Mouse (Mus musculus): Measurements from ENCODE around the gene S100a7a. TPM values are rescaled to one million over a fixed set of nuclear protein-coding genes. Genes with fewer than 3 reads are reported as not detected.

The S100a7a gene
- total and polyA plus RNA-seq, 2 experiments: not detected

DNA sequence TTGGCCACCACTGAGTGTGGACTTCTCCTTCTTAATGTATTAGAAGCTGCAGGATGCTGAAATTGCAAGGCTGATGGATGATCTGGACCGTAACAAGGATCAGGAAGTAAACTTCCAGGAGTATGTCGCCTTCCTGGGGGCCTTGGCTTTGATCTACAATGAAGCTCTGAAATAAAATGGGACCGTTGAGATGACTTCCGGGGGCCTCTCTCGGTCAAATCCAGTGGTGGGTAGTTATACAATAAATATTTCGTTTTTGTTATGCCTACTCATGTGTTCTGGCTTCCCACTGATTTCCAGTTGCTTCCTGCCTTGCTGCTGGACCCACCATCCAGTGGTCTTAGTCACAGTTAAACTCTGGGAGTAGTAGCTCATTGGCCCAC, 39.7 kb upstream of the S100a7a start:
- no peak for DNase-seq (ENCODE audit: extremely low read depth, low read depth, low spot score)
- H3K27me3 ChIP-seq (ENCODE audit: control insufficient read depth, insufficient read depth, low read length): no peaks in the 10 kb centered on the region

DNA sequence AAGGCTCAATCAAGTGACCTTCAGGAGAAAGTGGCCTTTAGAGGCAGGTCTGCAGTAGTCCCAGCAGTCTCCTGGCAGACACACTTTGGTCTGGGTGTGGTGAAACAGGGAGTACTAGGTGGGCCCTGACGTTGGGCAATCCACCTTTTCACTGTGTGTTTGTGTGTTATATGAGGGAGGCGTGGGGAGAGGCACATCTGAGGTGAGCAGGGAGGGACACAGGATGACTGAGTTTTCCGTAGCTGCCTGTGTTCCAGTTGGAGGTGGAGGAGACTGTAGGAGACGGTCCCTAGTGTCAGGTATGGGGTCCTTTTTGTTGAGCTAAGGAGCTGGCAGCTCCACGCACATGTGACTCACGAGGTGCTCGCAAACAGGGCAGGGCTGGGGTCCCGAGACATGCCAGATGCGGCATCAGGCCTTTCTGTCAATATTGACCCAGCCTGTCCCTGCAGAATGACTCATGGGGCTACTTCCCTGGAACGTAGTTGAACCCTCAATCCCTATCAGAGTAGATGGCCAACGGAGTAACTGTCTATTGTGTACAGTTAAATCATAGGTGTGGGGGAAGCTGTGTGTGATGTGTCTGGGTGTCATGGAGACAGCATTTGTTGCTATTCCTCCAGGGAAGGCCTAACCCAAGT, 39.1 kb upstream of the S100a7a start:
- TF ChIP-seq CTCF (IDR thresholded peaks at IDR 0.05; ENCODE audit: low read depth, low read length): no peak
- no peak for TF ChIP-seq POLR2A (IDR thresholded peaks at IDR 0.05; ENCODE audit: extremely low read depth, insufficient read depth, low read length)
- Histone ChIP-seq H3K79me2 (ENCODE audit: control insufficient read depth, insufficient read depth, low read length) (no peaks in the 10 kb centered on the region), H3K36me3 (ENCODE audit: control insufficient read depth, insufficient read depth, low read length) (no peaks in the 10 kb centered on the region), H3K27ac (replicated peaks; ENCODE audit: insufficient read depth, low read depth, low read length) (no peak overlapping the region), H3K4me1 (ENCODE audit: control insufficient read depth, insufficient read depth, low read length) (no peaks in the 10 kb centered on the region), H3K27me3 (ENCODE audit: control insufficient read depth, insufficient read depth, low read length) (no peaks in the 10 kb centered on the region), H3K4me3 (ENCODE audit: insufficient read depth, low read depth, low read length) (no peak overlapping the region), H3K9ac (ENCODE audit: low read depth, low read length) (no peak overlapping the region)
- no peak for DNase-seq (ENCODE audit: extremely low read depth, low read depth, low spot score)
- 52% methylated on average over 11 of the region's 11 CpGs for WGBS

More for the DNA sequence above, 39.7 kb upstream of the S100a7a start:
- no peaks in the 10 kb centered on the region for H3K79me2 ChIP-seq (ENCODE audit: control insufficient read depth, insufficient read depth, low read length)
- H3K27ac ChIP-seq (replicated peaks; ENCODE audit: insufficient read depth, low read depth, low read length): no peak overlapping the region
- no peak overlapping the region; the same call in 1 of the 2 replicates for H3K4me3 ChIP-seq (ENCODE audit: insufficient read depth, low read depth, low read length)
- 76% methylated on average over 6 of the region's 6 CpGs for WGBS
- H3K36me3 ChIP-seq (ENCODE audit: control insufficient read depth, insufficient read depth, low read length): no peaks in the 10 kb centered on the region
- no peak for TF ChIP-seq CTCF (IDR thresholded peaks at IDR 0.05; ENCODE audit: low read depth, low read length)
- TF ChIP-seq POLR2A (IDR thresholded peaks at IDR 0.05; ENCODE audit: extremely low read depth, insufficient read depth, low read length): no peak
- H3K4me1 ChIP-seq (ENCODE audit: control insufficient read depth, insufficient read depth, low read length): no peaks in the 10 kb centered on the region
- H3K9ac ChIP-seq (ENCODE audit: low read depth, low read length): no peak overlapping the region

DNA sequence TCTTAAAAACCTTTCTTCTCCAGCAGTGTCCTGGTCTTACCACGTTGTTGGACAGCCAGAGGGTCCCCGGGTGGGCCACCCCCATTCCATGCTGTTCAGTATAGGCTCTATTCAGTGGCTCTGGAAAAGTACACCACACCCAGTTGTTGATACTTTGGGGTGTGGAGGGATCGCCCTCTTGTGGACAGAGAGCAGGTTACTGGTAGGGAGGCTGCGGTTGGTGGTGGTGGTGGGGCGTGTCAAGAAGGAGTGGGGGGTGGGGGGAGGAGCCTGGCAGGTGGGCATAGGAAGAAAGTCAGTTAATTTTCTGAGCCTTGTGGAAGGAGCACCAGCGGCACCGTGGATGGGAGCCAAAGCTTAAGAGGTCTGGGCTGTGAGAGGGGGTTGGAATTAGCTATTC, 38.4 kb upstream of the S100a7a start:
- no peaks in the 10 kb centered on the region for H3K36me3 ChIP-seq (ENCODE audit: control insufficient read depth, insufficient read depth, low read length)
- 9% methylated on average over 7 of the region's 7 CpGs for WGBS
- H3K4me1 ChIP-seq (ENCODE audit: control insufficient read depth, insufficient read depth, low read length): no peaks in the 10 kb centered on the region
- H3K4me3 ChIP-seq (ENCODE audit: insufficient read depth, low read depth, low read length): no peak overlapping the region
- H3K79me2 ChIP-seq (ENCODE audit: control insufficient read depth, insufficient read depth, low read length): no peaks in the 10 kb centered on the region
- no peaks in the 10 kb centered on the region for H3K27me3 ChIP-seq (ENCODE audit: control insufficient read depth, insufficient read depth, low read length)
- H3K27ac ChIP-seq (replicated peaks; ENCODE audit: insufficient read depth, low read depth, low read length): no peak overlapping the region
- peak; percentile 75 for TF ChIP-seq CTCF (IDR thresholded peaks at IDR 0.05; ENCODE audit: low read depth, low read length)
- TF ChIP-seq POLR2A (IDR thresholded peaks at IDR 0.05; ENCODE audit: extremely low read depth, insufficient read depth, low read length): no peak
- no peak for DNase-seq (ENCODE audit: extremely low read depth, low read depth, low spot score)
- no peak overlapping the region for H3K9ac ChIP-seq (ENCODE audit: low read depth, low read length)

DNA sequence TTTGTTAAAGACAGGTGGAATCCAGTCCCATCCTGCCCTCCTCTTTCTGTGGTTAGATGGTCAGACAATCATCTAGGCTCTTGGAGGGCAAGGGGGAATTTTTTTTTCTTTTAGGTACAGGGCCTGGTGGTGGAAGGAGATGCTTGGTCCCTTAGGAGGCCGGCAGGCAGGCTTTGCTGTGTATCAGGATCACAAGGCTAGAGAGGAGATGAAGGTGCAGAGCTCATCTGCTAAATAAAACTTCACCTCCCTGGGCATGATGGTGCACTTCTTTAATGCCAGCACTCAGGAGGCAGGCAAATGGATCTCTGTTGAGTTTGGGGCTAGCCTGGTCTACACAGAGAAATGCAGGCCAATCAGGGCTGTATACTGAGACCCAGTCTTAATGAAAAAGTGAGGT, 37.9 kb upstream of the S100a7a start:
- Histone ChIP-seq H3K27me3 (ENCODE audit: control insufficient read depth, insufficient read depth, low read length) (no peaks in the 10 kb centered on the region), H3K4me3 (ENCODE audit: insufficient read depth, low read depth, low read length) (no peak overlapping the region), H3K4me1 (ENCODE audit: control insufficient read depth, insufficient read depth, low read length) (no peaks in the 10 kb centered on the region), H3K79me2 (ENCODE audit: control insufficient read depth, insufficient read depth, low read length) (no peaks in the 10 kb centered on the region), H3K9ac (ENCODE audit: low read depth, low read length) (no peak overlapping the region), H3K36me3 (ENCODE audit: control insufficient read depth, insufficient read depth, low read length) (no peaks in the 10 kb centered on the region), H3K27ac (replicated peaks; ENCODE audit: insufficient read depth, low read depth, low read length) (no peak overlapping the region)
- no peak for DNase-seq (ENCODE audit: extremely low read depth, low read depth, low spot score)
- 71% methylated on average over 1 of the region's 1 CpGs for WGBS
- TF ChIP-seq POLR2A (IDR thresholded peaks at IDR 0.05; ENCODE audit: extremely low read depth, insufficient read depth, low read length) (no peak), CTCF (IDR thresholded peaks at IDR 0.05; ENCODE audit: low read depth, low read length) (no peak)

DNA sequence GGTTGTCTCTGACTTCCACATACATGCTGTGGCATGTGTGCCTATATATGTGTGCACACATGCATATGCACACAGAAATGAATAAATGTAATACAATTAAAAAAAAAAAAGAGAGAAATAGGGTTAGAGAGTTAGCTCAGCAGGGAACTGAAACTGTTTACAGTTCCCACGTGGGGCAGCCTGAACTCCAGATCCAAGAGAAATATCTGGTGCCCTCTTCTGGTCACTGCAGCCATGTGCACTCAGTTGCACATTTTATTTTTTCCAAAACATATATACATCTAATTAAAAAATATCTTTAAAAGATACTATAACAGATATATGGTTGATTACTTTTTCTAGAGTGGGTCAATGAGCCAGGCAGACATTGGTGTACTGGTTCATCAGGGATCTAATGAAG, 36.2 kb upstream of the S100a7a start:
- WGBS: 8% methylated on average over 1 of the region's 1 CpGs
- DNase-seq (ENCODE audit: extremely low read depth, low read depth, low spot score): no peak
- Histone ChIP-seq H3K27me3 (ENCODE audit: control insufficient read depth, insufficient read depth, low read length) (no peaks in the 10 kb centered on the region), H3K79me2 (ENCODE audit: control insufficient read depth, insufficient read depth, low read length) (no peaks in the 10 kb centered on the region), H3K4me3 (ENCODE audit: insufficient read depth, low read depth, low read length) (no peak overlapping the region), H3K36me3 (ENCODE audit: control insufficient read depth, insufficient read depth, low read length) (no peaks in the 10 kb centered on the region), H3K9ac (ENCODE audit: low read depth, low read length) (no peak overlapping the region), H3K4me1 (ENCODE audit: control insufficient read depth, insufficient read depth, low read length) (no peaks in the 10 kb centered on the region), H3K27ac (replicated peaks; ENCODE audit: insufficient read depth, low read depth, low read length) (no peak overlapping the region)
- TF ChIP-seq POLR2A (IDR thresholded peaks at IDR 0.05; ENCODE audit: extremely low read depth, insufficient read depth, low read length) (no peak), CTCF (IDR thresholded peaks at IDR 0.05; ENCODE audit: low read depth, low read length) (no peak; the same call in 1 of the 2 replicates)

DNA sequence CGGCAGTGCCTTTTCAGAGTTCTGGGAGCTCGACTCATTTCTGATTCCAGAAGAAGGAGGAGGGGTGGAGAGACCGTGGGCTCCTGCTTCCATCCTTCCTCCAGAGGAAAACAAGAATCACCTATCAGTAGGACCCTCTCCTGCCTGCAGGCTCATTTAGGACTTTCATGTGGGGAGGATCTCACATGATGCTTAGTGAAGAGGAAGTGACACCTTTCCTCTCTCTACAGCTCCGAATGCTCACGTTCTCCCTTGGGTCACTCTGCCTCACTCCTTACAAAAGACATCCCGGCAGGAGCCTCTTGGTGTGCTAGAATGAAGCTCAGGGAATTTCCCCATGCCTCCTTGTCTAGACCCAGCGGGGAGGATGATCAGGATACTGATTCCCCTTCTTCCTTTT, 32.3 kb upstream of the S100a7a start:
- DNase-seq (ENCODE audit: extremely low read depth, low read depth, low spot score): no peak

More for the DNA sequence above, 32.3 kb upstream of the S100a7a start:
- no peak overlapping the region for H3K4me3 ChIP-seq (ENCODE audit: insufficient read depth, low read depth, low read length)
- TF ChIP-seq CTCF (IDR thresholded peaks at IDR 0.05; ENCODE audit: low read depth, low read length) (no peak), POLR2A (IDR thresholded peaks at IDR 0.05; ENCODE audit: extremely low read depth, insufficient read depth, low read length) (no peak)
- no peaks in the 10 kb centered on the region for H3K36me3 ChIP-seq (ENCODE audit: control insufficient read depth, insufficient read depth, low read length)
- H3K79me2 ChIP-seq (ENCODE audit: control insufficient read depth, insufficient read depth, low read length): no peaks in the 10 kb centered on the region
- no peak overlapping the region for H3K27ac ChIP-seq (replicated peaks; ENCODE audit: insufficient read depth, low read depth, low read length)
- no peak overlapping the region for H3K9ac ChIP-seq (ENCODE audit: low read depth, low read length)
- no peaks in the 10 kb centered on the region for H3K27me3 ChIP-seq (ENCODE audit: control insufficient read depth, insufficient read depth, low read length)
- WGBS: 53% methylated on average over 7 of the region's 7 CpGs
- no peaks in the 10 kb centered on the region for H3K4me1 ChIP-seq (ENCODE audit: control insufficient read depth, insufficient read depth, low read length)

Measured in liver, adult 2 months (tissue).